Mouse (Mus musculus): ENCODE measurements around the gene Ctnnal1.

Ctnnal1 gene

GRCm38 (mm10) chr4:56801907-56802668 is 62.9 kb downstream of the Ctnnal1 start, which contains the start of the genes Elp1 and Fam206a:
Elp1 (minus strand) TSS chr4:56802331.
Fam206a (plus strand) TSS chr4:56802345.
- DNase-seq: peak; percentile 99

- DNase-seq: peak; percentile 16 to 38
Observed at GRCm38 (mm10) chr4:56791373-56791772, 73.6 kb downstream of the Ctnnal1 start.

- DNase-seq: no peak
Observed at GRCm38 (mm10) chr4:56771065-56771464, 93.9 kb downstream of the Ctnnal1 start.

GRCm38 (mm10) chr4:56768913-56769312 is 96.1 kb downstream of the Ctnnal1 start:
- DNase-seq: no peak

GRCm38 (mm10) chr4:56767861-56768284 is 97.1 kb downstream of the Ctnnal1 start:
- no peak for DNase-seq
